Mouse (Mus musculus) 3134 (cell line): ENCODE measurements at regions not wholly inside any gene's neighbourhood (a gene's known extent, or its start where the extent isn't known, plus 50 kb on each side); places are given as distances from the start of the nearest gene placed in this dataset.
A peak's percentile ranks its signal among the peaks of the same experiment; 100 is the strongest.

ENCODE experiments used
- DNase-seq: peaks from one replicate; pipeline ENCODE4 v3.0.0-alpha.2; 2011; ENCODE audit warnings: low spot score; ENCODE audit not compliant: insufficient read length; ENCODE audit errors: extremely low read depth

- DNase-seq = no peak
These were observed 53.1 kb upstream of the Lbx1 start for GRCm38 (mm10) chr19:45288722-45289121.

- DNase-seq = no peak
These were observed 62.2 kb upstream of the Lbx1 start for GRCm38 (mm10) chr19:45297812-45298211.

GRCm38 (mm10) chr19:45299341-45299740 is 63.7 kb upstream of the Lbx1 start:
- DNase-seq = no peak

- no peak for DNase-seq
These were observed 63.8 kb upstream of the Btrc start for GRCm38 (mm10) chr19:45299768-45300167.

- no peak for DNase-seq
These were observed 62.7 kb upstream of the Btrc start for GRCm38 (mm10) chr19:45300691-45301431.

- no peak for DNase-seq
These were observed 62.2 kb upstream of the Btrc start for GRCm38 (mm10) chr19:45301432-45301732.

GRCm38 (mm10) chr19:45301733-45302547 is 61.6 kb upstream of the Btrc start:
- DNase-seq = no peak

- DNase-seq = no peak
These were observed 60.8 kb upstream of the Btrc start for GRCm38 (mm10) chr19:45302548-45303241.

- no peak for DNase-seq
These were observed 59.0 kb upstream of the Btrc start for GRCm38 (mm10) chr19:45304538-45304937.

GRCm38 (mm10) chr19:45307299-45308275 is 55.9 kb upstream of the Btrc start:
- no peak for DNase-seq

- DNase-seq = no peak
These were observed 54.8 kb upstream of the Btrc start for GRCm38 (mm10) chr19:45308676-45309275.

- DNase-seq = no peak
These were observed 53.1 kb upstream of the Btrc start for GRCm38 (mm10) chr19:45310291-45310881.

GRCm38 (mm10) chr19:45310944-45311603 is 52.5 kb upstream of the Btrc start:
- DNase-seq = peak; percentile 46

- DNase-seq = no peak
These were observed 51.5 kb upstream of the Btrc start for GRCm38 (mm10) chr19:45311831-45312537.

GRCm38 (mm10) chr19:45312713-45313365 is 50.7 kb upstream of the Btrc start:
- no peak for DNase-seq
